Mouse (Mus musculus) midbrain, embryonic 10.5 days (tissue): ENCODE measurements at regions not wholly inside any gene's neighbourhood (a gene's known extent, or its start where the extent isn't known, plus 50 kb on each side); places are given as distances from the start of the nearest gene placed in this dataset.
"Not testable (repeated sequence)": the region's sequence is repeated elsewhere in the genome, so short reads cannot be mapped to it uniquely, and the experiment has no call there.

Experiments used
- DNase-seq: peaks from one replicate; pipeline ENCODE4 v3.0.0-alpha.2; 2017; ENCODE audit warnings: low spot score
- H3K27ac ChIP-seq: fragments of 300-500 bp; sonication (generic); replicated peaks from 2 replicates; pipeline ENCODE4 v1.5.1; 2016; ENCODE audit warnings: mild to moderate bottlenecking
- H3K27me3 ChIP-seq: fragments of 300-500 bp; sonication (generic); 2 replicates; pipeline ENCODE4 v1.6.1; 2016; ENCODE audit warnings: low read depth, mild to moderate bottlenecking; ENCODE audit not compliant: poor library complexity, severe bottlenecking
- H3K36me3 ChIP-seq: fragments of 300-500 bp; sonication (generic); 2 replicates; pipeline ENCODE4 v1.6.1; 2016; ENCODE audit warnings: mild to moderate bottlenecking, moderate library complexity
- H3K4me1 ChIP-seq: fragments of 300-500 bp; sonication (generic); 2 replicates; pipeline ENCODE4 v1.6.1; 2016
- H3K4me3 ChIP-seq: fragments of 300-500 bp; sonication (generic); 2 replicates; pipeline ENCODE4 v1.5.1; 2016; ENCODE audit warnings: mild to moderate bottlenecking, moderate library complexity
- H3K9me3 ChIP-seq: fragments of 300-500 bp; sonication (generic); replicated peaks from 2 replicates; pipeline ENCODE4 v1.6.1; 2016; ENCODE audit warnings: mild to moderate bottlenecking
- WGBS: fragments of 180-500 bp; shearing (Covaris S2); methylation state at CpG from one replicate; pipeline ENCODE4 v1.1.7; 2016; 5-methylcytosine and 5-hydroxymethylcytosine counted together

GRCm38 (mm10) chr4:67378632-67379031 is 551.2 kb downstream of the Tlr4 start:
- Histone ChIP-seq H3K4me1 (no peaks in the 10 kb centered on the region), H3K36me3 (no peaks in the 10 kb centered on the region), H3K9me3 (no peaks in the 10 kb centered on the region), H3K27me3 (no peaks in the 10 kb centered on the region), H3K27ac (no peak overlapping the region), H3K4me3 (no peak overlapping the region)
- DNase-seq, result no peak
- 92% methylated on average over 4 of the region's 4 CpGs for WGBS

DNA sequence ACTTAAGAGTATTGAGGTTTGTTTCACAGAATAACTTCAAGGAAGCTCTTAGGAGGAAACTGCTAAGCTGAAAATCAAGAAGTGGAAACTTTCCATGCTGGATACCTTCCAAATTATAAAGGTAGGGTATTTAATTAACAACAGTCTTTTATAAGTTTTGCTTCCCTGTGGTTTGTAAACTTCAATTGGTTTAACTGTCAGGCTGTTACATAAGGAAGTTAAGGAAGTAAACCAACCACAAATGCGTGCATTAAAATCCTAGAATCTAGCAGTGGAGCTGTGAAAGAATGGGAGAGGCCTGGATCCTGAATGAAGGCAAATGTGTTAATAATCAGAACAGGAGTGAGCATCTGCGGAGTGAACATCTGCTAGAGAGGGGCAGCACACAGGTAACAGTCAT is 560.5 kb downstream of the Tlr4 start:
- no peak overlapping the region for H3K27ac ChIP-seq
- H3K9me3 ChIP-seq, result no peaks in the 10 kb centered on the region
- no peak overlapping the region for H3K4me3 ChIP-seq
- DNase-seq, result no peak
- WGBS, result 92% methylated on average over 2 of the region's 2 CpGs
- no peaks in the 10 kb centered on the region for H3K36me3 ChIP-seq
- no peaks in the 10 kb centered on the region for H3K4me1 ChIP-seq
- no peaks in the 10 kb centered on the region for H3K27me3 ChIP-seq

- DNase-seq, result no peak
- Histone ChIP-seq H3K27me3 (no peaks in the 10 kb centered on the region), H3K4me1 (no peaks in the 10 kb centered on the region), H3K27ac (no peak overlapping the region), H3K9me3 (no peaks in the 10 kb centered on the region), H3K36me3 (no peaks in the 10 kb centered on the region), H3K4me3 (no peak overlapping the region)
- 93% methylated on average over 4 of the region's 4 CpGs for WGBS
These were observed 575.6 kb downstream of the Tlr4 start for GRCm38 (mm10) chr4:67402977-67403376.

DNA sequence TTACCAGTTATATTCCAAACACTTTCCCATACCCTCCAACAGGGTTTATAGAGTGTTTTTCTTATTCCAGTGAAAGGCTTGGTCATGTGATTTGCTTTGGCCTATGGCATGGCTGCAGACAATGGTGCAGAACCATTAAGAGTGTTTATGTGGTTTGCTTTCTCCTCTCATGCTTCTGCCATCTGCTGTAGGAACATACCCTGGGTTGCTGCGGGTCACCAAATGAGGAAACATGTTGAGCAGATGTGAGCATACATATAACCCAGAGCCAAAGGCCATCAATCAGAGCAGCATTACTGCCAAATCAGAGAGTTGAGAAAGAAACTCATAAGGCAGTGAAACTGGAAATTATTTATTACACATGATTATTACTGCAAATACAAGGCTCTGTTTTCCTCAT is 596.7 kb downstream of the Tlr4 start:
- no peak overlapping the region for H3K27ac ChIP-seq
- no peaks in the 10 kb centered on the region for H3K27me3 ChIP-seq
- DNase-seq, result no peak
- H3K4me1 ChIP-seq, result no peaks in the 10 kb centered on the region
- H3K4me3 ChIP-seq, result no peak overlapping the region
- no peaks in the 10 kb centered on the region for H3K9me3 ChIP-seq
- H3K36me3 ChIP-seq, result no peaks in the 10 kb centered on the region
- WGBS, result 100% methylated on average over 1 of the region's 1 CpGs

GRCm38 (mm10) chr4:67425712-67426111 is 598.3 kb downstream of the Tlr4 start:
- Histone ChIP-seq H3K4me3 (no peak overlapping the region), H3K27ac (no peak overlapping the region), H3K4me1 (no peaks in the 10 kb centered on the region), H3K9me3 (no peaks in the 10 kb centered on the region), H3K27me3 (no peaks in the 10 kb centered on the region), H3K36me3 (no peaks in the 10 kb centered on the region)
- DNase-seq, result no peak
- WGBS, result 88% methylated on average over 6 of the region's 6 CpGs

GRCm38 (mm10) chr4:67447835-67448234 is 620.5 kb downstream of the Tlr4 start:
- 93% methylated on average over 3 of the region's 3 CpGs for WGBS
- no peaks in the 10 kb centered on the region for H3K27me3 ChIP-seq
- no peaks in the 10 kb centered on the region for H3K36me3 ChIP-seq
- H3K4me3 ChIP-seq, result no peak overlapping the region
- H3K9me3 ChIP-seq, result no peaks in the 10 kb centered on the region
- no peak overlapping the region for H3K27ac ChIP-seq
- no peaks in the 10 kb centered on the region for H3K4me1 ChIP-seq
- no peak for DNase-seq

- not testable (repeated sequence) for H3K36me3 ChIP-seq, H3K27me3 ChIP-seq, H3K9me3 ChIP-seq, H3K4me1 ChIP-seq, H3K4me3 ChIP-seq, H3K27ac ChIP-seq, DNase-seq
- 89% methylated on average over 2 of the region's 2 CpGs for WGBS
These were observed 632.5 kb downstream of the Tlr4 start for GRCm38 (mm10) chr4:67459871-67460270.

DNA sequence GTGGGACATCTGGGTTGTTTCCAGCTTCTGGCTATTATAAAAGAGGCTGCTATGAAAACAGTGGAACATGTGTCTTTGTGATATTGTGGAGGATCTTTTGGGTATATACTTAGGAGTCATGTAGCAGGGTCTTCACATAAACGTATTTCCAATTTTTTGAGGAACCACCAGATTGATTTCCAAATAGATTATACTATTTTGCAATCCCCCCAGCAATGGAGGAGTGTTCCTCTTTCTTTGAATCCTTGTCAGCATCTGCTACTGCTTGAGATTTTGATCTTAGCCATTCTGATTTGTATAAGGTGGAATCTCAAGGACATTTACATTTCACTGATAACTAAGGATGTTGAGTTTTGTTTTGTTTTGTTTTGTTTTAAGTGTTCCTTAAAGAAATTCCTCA is 645.6 kb downstream of the Tlr4 start:
- no peaks in the 10 kb centered on the region for H3K27me3 ChIP-seq
- H3K4me1 ChIP-seq, result no peaks in the 10 kb centered on the region
- 83% methylated on average over 1 of the region's 1 CpGs for WGBS
- H3K9me3 ChIP-seq, result no peaks in the 10 kb centered on the region
- H3K4me3 ChIP-seq, result no peak overlapping the region
- H3K27ac ChIP-seq, result no peak overlapping the region
- H3K36me3 ChIP-seq, result no peaks in the 10 kb centered on the region
- DNase-seq, result no peak

DNA sequence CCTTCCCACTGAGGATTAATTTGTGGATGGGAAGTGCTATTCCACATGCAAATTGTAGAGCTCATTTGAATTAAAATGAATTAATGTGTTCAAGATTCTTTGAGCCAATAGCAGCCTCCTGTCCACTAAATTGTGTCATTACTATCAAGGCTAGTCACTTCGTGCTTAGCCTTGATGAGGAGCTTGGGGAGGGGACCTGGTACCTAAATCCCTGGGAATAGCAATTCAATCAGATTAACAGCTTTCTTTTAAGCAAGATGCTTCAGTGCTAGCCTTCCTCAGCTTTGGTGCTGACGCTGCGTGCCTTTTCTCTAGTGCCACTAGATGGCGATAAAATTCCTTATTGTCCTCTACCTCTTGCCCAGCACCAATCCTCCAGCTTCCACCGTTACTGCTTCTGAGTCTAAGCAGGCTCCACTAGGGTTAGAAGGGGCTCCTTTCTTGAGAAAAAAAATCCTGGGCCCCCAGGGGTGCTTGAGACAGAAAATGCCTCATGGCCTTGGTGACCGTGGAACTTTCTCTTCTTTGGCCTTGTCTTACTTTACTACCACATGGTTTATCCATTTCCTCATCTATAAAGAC is 650.0 kb downstream of the Tlr4 start:
- H3K4me1 ChIP-seq, result no peaks in the 10 kb centered on the region
- peak; percentile 45 for DNase-seq
- no peak overlapping the region for H3K27ac ChIP-seq
- no peaks in the 10 kb centered on the region for H3K36me3 ChIP-seq
- H3K27me3 ChIP-seq, result no peaks in the 10 kb centered on the region
- H3K9me3 ChIP-seq, result no peaks in the 10 kb centered on the region
- no peak overlapping the region for H3K4me3 ChIP-seq
- 14% methylated on average over 6 of the region's 6 CpGs for WGBS

DNA sequence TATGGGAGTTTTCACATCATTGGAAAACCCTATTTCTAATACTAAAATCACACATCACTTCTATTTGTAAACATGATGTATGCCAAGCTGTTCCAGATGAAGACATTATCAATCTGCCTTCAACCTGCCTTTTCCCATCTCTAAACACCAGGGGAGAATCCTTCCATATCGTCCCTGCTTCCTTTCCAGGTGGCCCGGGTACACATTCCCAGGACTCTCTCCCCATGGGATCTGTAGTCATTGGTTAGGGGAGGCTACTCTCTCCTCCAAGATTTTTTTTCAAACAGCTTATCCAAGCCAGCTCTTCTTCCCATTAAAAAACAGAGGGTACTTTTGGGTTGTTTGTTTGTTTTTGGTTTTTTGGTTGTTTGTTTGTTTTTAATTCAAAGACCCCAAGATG is 650.7 kb downstream of the Tlr4 start:
- Histone ChIP-seq H3K9me3 (no peaks in the 10 kb centered on the region), H3K4me1 (no peaks in the 10 kb centered on the region), H3K27me3 (no peaks in the 10 kb centered on the region), H3K4me3 (no peak overlapping the region), H3K27ac (no peak overlapping the region), H3K36me3 (no peaks in the 10 kb centered on the region)
- DNase-seq, result no peak
- WGBS, result 48% methylated on average over 2 of the region's 2 CpGs

DNA sequence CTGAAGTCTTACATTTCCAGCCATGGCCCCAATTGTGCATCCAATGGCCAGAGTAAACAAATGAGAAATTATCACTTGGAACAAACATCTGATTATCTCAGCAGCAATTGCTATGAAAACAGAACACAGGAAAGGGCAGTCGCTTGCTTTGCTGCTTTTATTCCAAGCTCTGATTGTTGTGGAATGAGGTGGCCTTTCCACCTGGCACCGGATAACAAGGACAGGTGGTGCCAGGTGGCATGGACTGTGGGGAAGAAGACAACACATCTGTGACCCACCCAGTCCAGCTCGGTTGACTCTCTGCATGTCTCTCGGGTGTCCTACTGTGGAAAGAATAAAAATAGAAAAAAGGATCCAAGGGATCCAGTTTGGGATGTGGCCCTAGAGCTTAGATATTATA is 694.9 kb downstream of the Tlr4 start:
- 85% methylated on average over 4 of the region's 4 CpGs for WGBS
- H3K36me3 ChIP-seq, result no peaks in the 10 kb centered on the region
- H3K9me3 ChIP-seq, result no peaks in the 10 kb centered on the region
- no peaks in the 10 kb centered on the region for H3K27me3 ChIP-seq
- no peak overlapping the region for H3K27ac ChIP-seq
- H3K4me3 ChIP-seq, result no peak overlapping the region
- no peak for DNase-seq
- no peaks in the 10 kb centered on the region for H3K4me1 ChIP-seq

DNA sequence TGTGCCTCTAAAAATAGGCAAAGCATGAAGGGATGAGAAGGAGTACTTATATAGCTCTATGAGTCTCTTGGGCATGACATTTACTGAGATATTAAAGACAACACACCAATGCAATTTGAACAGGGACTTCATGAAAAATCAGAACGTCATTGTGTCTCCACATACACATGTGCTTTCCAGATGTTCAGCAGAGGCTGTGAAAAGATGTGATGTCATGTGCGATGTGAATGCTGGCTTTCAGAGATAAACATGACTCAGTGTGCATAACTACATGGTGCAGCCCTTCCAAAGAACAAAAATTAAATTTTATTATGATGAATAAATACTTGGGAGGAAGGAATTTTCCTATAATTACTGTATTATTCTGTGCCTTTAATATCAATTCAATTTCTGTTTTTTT is 695.8 kb downstream of the Tlr4 start:
- no peaks in the 10 kb centered on the region for H3K27me3 ChIP-seq
- WGBS, result 85% methylated on average over 2 of the region's 2 CpGs
- no peak overlapping the region for H3K27ac ChIP-seq
- no peaks in the 10 kb centered on the region for H3K4me1 ChIP-seq
- no peaks in the 10 kb centered on the region for H3K36me3 ChIP-seq
- H3K4me3 ChIP-seq, result no peak overlapping the region
- no peak for DNase-seq
- no peaks in the 10 kb centered on the region for H3K9me3 ChIP-seq

GRCm38 (mm10) chr4:67529586-67529985 is 702.2 kb downstream of the Tlr4 start:
- no peak overlapping the region for H3K4me3 ChIP-seq
- no peaks in the 10 kb centered on the region for H3K36me3 ChIP-seq
- WGBS, result 88% methylated on average over 3 of the region's 3 CpGs
- H3K4me1 ChIP-seq, result no peaks in the 10 kb centered on the region
- no peak for DNase-seq
- H3K27ac ChIP-seq, result no peak overlapping the region
- H3K9me3 ChIP-seq, result no peaks in the 10 kb centered on the region
- no peaks in the 10 kb centered on the region for H3K27me3 ChIP-seq

DNA sequence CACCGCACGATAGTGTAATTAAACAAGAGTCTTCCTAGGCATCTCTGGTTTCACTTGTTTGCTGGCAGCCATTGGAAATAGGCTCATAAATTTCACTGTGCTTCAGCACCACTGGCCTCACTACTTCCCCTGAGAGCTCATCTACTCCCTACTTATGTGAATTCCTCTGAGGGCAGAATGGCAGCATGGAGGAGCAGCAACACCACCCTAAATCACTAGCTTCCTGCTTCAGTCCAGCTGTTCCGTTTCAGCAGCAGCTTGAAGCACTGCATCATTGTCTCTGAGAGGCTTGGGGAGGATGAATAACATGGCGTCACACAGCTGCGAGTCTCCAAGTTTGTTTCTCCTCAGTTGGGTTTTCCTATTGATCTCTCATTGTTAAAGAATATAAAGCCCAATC is 712.1 kb downstream of the Tlr4 start:
- no peak for DNase-seq
- Histone ChIP-seq H3K27ac (no peak overlapping the region), H3K4me1 (no peaks in the 10 kb centered on the region), H3K9me3 (no peaks in the 10 kb centered on the region), H3K27me3 (no peaks in the 10 kb centered on the region), H3K36me3 (no peaks in the 10 kb centered on the region), H3K4me3 (no peak overlapping the region)
- 80% methylated on average over 5 of the region's 5 CpGs for WGBS
